Mouse (Mus musculus) gastrocnemius, postnatal 25 days (tissue): ENCODE results near the gene Selenot. TPM values are rescaled to one million over a fixed set of nuclear protein-coding genes. Genes with fewer than 3 reads are reported as not detected.
"Not testable (repeated sequence)": the region's sequence is repeated elsewhere in the genome, so short reads cannot be mapped to it uniquely, and the experiment has no call there.

ENCODE experiments used
- DNase-seq: peaks from one replicate; pipeline ENCODE4 v3.0.0; 2022
- long read RNA-seq, 2 experiments: library from polyadenylated mRNA; stranded (forward); transcript quantifications; one replicate each; pipeline ENCODE4 v2.0.0; 2021
- total RNA-seq, 2 experiments: library from RNA; stranded (reverse); gene quantifications; 1 replicate in 1 of 2; 2 replicates in 1 of 2; pipeline ENCODE4 v1.2.3; 2021

Selenot gene
- 100 to 1,000 TPM; 112 to 114 TPM for total RNA-seq
- long read RNA-seq, experiment 1, transcript Selenot-201 (6 exons, 3,157 nt), result major isoform, 6 of 31 reads
- long read RNA-seq, experiment 1, partial matches to known transcripts, result 4 of 31 reads
- long read RNA-seq, experiment 1, other reads (novel, unspliced or antisense), result 21 of 31 reads
- long read RNA-seq, experiment 2, partial matches to known transcripts, result 1 of 21 reads
- long read RNA-seq, experiment 2, other reads (novel, unspliced or antisense), result 17 of 21 reads

GRCm38 (mm10) chr3:58576137-58577066 is at the start of gene Selenot:
Gene Selenot (plus strand): TSS chr3:58576636.
- DNase-seq, result peak; percentile 96

GRCm38 (mm10) chr3:58536573-58536972 is 39.9 kb upstream of the Selenot start:
- DNase-seq, result no peak

- DNase-seq, result no peak
Measured at GRCm38 (mm10) chr3:58552001-58552811, 24.2 kb upstream of the Selenot start.

GRCm38 (mm10) chr3:58556649-58557048 is 19.8 kb upstream of the Selenot start:
- DNase-seq, result no peak

- DNase-seq, result no peak
Measured at GRCm38 (mm10) chr3:58559887-58560286, 16.5 kb upstream of the Selenot start.

DNA sequence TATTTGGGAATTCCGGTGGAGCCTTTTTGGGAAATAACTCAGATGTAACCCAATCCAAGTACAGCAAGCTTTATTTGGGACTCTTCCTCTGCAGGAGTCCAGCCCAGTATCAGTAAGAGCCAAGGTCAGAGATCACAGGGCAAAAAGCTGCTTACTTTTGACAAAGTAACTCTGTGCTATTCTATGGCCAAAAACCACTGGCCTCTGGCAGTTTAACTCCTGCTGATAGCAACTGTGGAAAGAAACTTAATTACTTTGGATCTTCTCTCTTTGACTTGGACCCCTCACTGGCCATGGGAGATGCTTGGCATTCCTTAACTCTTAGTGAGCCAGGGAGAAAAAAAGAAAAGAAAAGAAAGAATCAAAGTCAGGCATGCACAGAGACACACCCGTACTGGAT is 15.0 kb upstream of the Selenot start:
- DNase-seq, result no peak

- no peak for DNase-seq
Measured at GRCm38 (mm10) chr3:58570821-58571220, 5.6 kb upstream of the Selenot start.

- DNase-seq, result no peak
Measured at GRCm38 (mm10) chr3:58577067-58577503, 649 bp downstream of the Selenot start.

DNA sequence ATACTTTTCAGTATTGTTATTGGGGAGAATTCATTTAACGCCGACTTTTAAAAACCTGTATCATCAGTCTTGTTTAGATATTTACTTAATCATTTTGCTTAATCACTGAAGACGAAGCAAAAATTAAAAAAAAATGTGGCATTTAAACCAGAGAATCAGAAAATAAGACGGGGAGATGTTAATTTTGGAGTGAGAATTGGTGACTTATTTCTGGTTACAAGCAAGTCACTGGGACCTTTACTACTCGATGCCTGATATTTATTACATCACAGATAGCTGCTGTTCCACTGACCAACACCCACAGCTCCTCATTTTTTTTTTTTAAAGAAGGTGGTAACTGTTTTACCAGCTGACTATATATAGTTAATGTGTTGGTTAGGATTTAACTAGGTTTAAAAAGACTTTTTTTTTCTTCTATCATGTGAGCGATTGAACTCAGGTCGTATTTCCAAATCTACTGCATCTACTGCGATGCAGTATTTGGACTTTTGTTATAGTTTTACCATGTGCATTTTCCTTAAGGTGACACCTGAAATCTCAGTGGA is 1.1 kb downstream of the Selenot start:
- DNase-seq, result no peak

GRCm38 (mm10) chr3:58581530-58581929 is 5.1 kb downstream of the Selenot start:
- DNase-seq, result no peak

- DNase-seq, result no peak
Measured at GRCm38 (mm10) chr3:58582297-58582696, 5.9 kb downstream of the Selenot start.

DNA sequence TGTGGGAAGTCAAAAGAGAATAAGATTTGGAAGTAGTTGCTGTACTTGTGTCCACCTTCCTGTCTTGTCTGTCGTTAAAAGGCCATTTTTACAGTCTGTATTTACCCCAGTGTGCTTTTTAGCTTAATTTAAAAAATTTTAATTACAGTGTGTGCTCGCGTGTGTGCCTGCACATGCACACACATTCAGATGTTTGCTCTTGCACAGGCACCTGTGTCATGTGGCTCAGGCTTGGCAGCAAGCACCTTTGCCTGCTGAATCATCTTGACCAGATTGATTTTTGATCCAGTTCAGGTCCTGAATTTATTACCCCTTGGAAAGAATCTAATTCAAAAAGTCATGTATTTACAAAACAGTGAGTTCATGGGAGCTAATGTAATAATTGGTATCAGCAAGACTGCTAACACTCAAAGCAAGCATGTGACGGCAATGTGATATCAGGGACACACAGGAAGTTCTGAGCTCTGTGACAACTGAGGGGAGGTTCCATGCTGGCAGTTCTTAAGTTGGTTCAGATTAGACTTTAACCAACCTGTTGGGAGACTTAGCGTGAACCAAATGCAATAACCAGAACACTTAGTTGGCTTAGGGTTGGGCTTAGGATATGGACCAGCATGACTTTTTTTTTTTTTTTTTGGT is 6.5 kb downstream of the Selenot start:
- no peak for DNase-seq

- DNase-seq, result not testable (repeated sequence)
Measured at GRCm38 (mm10) chr3:58590544-58590943, 14.1 kb downstream of the Selenot start.

DNA sequence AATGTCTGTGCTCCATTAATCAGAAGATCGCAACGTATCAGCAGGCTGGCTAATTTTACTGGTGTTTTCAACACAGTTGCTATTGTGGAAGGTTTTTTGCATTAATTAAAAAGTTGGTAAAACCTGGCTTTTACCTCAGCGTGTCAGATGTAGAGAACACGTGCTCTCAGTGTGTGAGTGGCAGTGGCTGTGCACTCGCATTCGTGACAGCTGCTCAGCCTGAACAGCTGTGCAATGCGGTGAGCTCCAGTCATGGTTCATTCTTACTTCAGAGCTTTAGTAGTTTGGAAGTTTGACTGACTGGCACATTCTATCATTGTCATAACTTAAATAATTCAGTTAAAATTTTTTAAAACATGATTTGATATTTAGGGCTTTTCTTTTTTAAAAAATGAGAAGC is 16.2 kb downstream of the Selenot start:
- not testable (repeated sequence) for DNase-seq

DNA sequence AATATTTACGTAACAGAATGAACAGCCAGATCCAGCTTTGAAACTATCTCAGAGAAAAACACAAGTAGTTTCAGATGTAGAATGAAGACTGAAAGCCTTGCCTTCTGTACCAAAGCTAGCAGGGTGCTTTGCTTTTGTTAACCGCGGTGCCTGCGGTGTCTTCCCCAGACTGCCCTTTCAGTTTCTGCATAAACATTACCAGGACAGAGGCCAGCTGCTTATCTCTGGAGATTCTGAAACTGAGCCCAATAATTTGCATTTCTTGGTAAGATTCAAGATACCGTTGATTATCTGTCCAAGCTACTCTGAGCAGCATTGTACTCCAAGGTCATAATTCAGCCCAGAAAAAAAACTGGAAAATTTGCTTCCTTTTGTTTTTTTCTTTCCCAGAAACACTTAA is 17.2 kb downstream of the Selenot start:
- DNase-seq, result no peak

- DNase-seq, result no peak
Measured at GRCm38 (mm10) chr3:58608506-58608905, 32.1 kb downstream of the Selenot start.

- no peak for DNase-seq
Measured at GRCm38 (mm10) chr3:58609985-58610384, 33.5 kb downstream of the Selenot start.

DNA sequence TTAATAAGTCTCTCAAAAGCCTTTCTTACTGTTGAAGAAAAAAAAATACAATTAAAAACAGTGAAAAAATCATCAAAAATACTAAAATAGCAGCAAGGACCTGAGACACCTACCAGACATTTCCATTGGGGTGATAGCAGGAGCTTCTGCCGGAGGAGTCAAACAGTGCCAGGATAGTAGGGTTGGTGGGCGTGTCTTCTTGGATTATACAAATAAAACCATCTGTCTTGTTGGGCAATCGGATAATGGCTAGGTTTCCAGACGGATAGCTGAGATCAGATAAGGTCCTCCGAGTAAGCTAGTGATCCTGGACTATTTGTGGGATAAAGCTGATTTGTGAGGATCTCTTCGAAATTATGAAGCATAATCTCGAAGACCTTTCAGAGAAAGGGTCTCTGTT is 44.6 kb downstream of the Selenot start:
- DNase-seq, result no peak

- no peak for DNase-seq
Measured at GRCm38 (mm10) chr3:58622665-58623394, 46.4 kb downstream of the Selenot start.

- DNase-seq, result no peak
Measured at GRCm38 (mm10) chr3:58624981-58625380, 48.5 kb downstream of the Selenot start.

- no peak for DNase-seq
Measured at GRCm38 (mm10) chr3:58631693-58632092, 55.3 kb downstream of the Selenot start.
